Mouse (Mus musculus): ENCODE data around the gene Cox17. TPM values are rescaled to one million over a fixed set of nuclear protein-coding genes. Genes with fewer than 3 reads are reported as not detected.

The Cox17 gene
- total RNA-seq, 2 experiments from 2014 or later: 94.9 to 97.0 TPM

- DNase-seq (ENCODE audit: low spot score in 2 of 2): no peak
Measured at GRCm38 (mm10) chr16:38370633-38371374, 24.0 kb downstream of the Cox17 start.

- no peak for DNase-seq (ENCODE audit: low spot score in 2 of 2)
Measured at GRCm38 (mm10) chr16:38371705-38372296, 25.0 kb downstream of the Cox17 start.

GRCm38 (mm10) chr16:38372876-38373275 lies 26.1 kb downstream of the Cox17 start:
- DNase-seq (ENCODE audit: low spot score in 2 of 2): no peak

- no peak for DNase-seq (ENCODE audit: low spot score in 2 of 2)
Measured at GRCm38 (mm10) chr16:38373439-38373838, 26.6 kb downstream of the Cox17 start.

DNA sequence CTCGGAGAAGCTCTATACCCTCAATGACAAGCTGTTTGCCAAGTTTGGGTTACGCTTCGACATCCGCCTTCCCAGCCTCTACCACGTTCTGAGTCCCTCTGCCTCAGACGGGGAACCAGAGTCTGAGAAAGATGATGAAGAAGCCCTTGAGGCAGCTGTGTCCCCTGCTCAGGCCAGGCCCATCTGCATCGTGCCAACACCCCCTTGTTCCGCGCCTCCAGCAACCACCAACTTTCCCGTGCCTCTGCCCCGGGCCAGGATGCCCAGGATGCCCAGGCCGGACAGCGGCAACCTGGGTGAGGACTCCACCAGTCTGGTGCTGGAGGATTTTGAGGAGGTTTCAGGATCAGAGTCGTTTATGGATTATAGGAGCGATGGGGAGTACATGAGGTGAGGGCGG lies 27.1 kb downstream of the Cox17 start:
- no peak for DNase-seq (ENCODE audit: low spot score in 2 of 2)

GRCm38 (mm10) chr16:38374379-38375140 lies 27.8 kb downstream of the Cox17 start:
- no peak for DNase-seq (ENCODE audit: low spot score in 2 of 2)

GRCm38 (mm10) chr16:38375182-38375581 lies 28.4 kb downstream of the Cox17 start:
- DNase-seq (ENCODE audit: low spot score in 2 of 2): no peak

- DNase-seq (ENCODE audit: low spot score in 2 of 2): peak; percentile 69 to 71
Measured at GRCm38 (mm10) chr16:38376163-38376840, 29.5 kb downstream of the Cox17 start.

DNA sequence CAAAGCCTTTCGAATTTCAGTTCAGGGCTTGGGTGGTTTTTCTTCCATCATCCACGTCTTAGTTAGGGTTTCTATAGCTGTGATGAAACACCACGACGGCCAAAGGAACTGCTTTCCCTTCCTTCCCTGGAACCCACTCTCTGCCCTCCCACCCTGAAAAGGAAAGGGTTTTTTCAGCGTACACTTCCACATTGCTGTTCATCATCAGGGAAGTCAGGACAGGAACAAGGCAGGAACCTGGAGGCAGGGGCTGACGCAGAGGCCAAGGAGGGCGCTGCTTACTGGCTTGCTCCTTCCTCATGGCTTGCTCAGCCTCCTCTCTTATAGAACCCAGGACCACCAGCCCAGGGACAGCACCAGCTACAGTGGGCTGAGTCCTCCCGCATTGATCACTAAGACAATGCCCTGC lies 30.1 kb downstream of the Cox17 start:
- no peak for DNase-seq (ENCODE audit: low spot score in 2 of 2)

DNA sequence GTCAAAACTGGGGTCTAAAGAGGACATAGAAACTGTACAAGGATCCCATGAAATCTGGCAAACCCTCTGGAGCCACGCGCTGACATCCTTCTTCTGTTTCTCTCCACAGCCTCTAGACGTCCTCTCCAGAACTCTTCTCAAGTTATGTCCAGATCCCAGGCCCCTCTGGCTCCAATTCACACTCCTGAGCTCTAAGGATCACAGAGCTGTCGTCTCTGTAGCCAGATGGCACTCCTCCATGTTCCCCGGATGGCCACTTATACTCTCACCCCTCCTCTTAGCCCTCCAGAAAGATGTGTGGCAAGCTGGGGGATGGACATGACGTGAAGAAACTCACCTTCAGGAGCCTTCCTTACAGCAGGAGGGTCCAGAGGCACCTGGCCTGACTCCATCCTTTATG lies 30.8 kb downstream of the Cox17 start:
- DNase-seq (ENCODE audit: low spot score in 2 of 2): no peak

GRCm38 (mm10) chr16:38378591-38378990 lies 31.8 kb downstream of the Cox17 start:
- no peak for DNase-seq (ENCODE audit: low spot score in 2 of 2)

DNA sequence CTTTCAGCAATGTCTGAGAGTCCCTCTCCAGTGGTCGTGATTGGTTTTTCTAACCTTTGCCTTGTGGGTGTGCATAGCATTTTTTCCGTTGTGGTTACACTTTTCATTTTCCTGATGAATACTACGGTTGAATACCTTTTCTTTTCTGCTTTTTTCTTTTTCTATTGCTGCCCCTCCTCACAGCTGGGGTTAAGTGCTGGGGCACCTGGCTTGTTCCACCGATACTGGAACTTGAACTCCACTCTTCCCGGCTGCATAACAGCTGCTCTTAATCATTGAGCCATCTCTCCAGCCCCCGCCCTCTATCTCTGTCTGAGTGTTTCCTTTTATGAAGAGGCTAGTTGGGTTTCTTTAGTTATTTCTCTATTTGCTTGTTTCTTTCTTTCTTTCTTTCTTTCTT lies 32.3 kb downstream of the Cox17 start:
- no peak for DNase-seq (ENCODE audit: low spot score in 2 of 2)

DNA sequence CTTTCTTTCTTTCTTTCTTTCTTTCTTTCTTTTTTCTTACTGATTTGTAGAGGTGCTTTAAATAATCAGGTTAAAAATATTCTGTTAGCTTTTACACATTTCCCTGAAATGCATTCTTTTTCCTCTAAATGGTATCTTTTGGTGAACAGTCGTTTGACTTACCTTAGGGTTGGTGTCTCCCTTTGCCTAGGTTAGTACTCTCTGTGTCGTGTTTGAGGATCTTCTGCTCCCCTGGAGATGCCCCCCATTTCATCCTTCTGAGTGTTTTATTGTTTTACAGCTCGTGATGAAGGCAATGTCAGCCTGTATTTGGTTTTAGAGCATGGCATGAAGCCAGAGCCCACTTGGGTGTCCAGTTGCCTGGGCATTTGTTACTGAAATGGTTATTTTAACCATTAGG lies 32.7 kb downstream of the Cox17 start:
- no peak for DNase-seq (ENCODE audit: low spot score in 2 of 2)

DNA sequence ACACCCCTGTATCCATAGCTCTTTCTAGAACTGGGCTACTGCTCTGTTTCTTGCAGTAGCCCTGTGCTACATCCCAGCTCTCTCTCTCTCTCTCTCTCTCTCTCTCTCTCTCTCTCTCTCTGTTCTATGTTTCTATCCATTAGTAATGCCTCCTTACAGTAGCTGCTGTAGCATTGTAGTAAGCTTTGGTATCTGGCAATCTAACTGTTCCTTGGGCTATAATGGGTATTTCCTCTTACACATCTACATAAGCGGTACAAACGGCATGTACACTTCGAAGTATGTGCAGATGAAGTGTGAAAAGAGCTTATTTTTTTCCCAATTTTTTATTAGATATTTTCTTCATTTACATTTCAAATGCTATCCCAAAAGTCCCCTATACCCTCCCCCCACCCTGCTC lies 33.1 kb downstream of the Cox17 start:
- no peak for DNase-seq (ENCODE audit: low spot score in 2 of 2)

GRCm38 (mm10) chr16:38383683-38384082 lies 36.9 kb downstream of the Cox17 start:
- no peak for DNase-seq (ENCODE audit: low spot score in 2 of 2)

DNA sequence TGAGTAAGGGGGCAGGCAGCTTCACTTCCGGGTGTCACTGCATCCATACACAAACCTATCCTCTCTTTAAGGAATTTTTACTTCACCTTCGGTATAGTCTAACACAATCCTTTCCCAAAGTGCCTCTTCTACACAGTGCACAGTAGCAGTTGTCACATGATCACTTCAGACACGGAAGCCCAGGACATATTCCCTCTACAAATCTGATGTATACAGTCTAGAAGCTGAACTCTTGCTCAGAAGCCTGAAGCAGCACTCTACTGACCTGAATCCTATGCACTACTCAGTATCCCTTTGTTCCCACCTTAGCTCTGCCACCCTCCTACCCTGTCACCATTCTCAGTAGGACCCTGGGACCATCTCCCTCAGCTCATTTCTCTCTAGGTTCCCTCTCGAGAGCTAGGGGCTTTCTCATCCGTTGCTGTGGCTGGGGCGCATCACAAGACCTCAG lies 38.4 kb downstream of the Cox17 start:
- no peak for DNase-seq (ENCODE audit: low spot score in 2 of 2)

DNA sequence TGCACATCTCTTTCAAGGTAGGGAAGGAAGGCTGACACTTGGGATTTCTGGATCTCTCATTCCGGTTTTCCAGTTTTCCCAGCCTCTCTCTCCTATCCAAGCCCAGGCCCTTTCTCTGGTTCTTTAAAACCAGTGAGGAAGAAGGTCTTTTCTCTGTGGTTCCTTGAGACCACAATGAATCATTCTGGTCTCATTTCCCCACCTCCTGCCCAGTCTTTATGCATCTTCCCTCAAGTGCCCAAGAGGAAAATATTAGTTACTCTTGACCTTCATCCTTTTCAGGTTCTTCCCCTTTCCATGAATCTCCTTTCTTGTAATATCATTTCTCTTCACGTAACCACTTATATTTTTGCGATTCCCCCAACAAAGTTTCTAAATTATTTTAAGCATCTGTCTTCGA lies 38.9 kb downstream of the Cox17 start:
- no peak for DNase-seq (ENCODE audit: low spot score in 2 of 2)

- DNase-seq (ENCODE audit: low spot score in 2 of 2): no peak
Measured at GRCm38 (mm10) chr16:38387389-38387788, 40.6 kb downstream of the Cox17 start.

GRCm38 (mm10) chr16:38388757-38389156 lies 42.0 kb downstream of the Cox17 start:
- DNase-seq (ENCODE audit: low spot score in 2 of 2): no peak

GRCm38 (mm10) chr16:38389284-38389893 lies 42.6 kb downstream of the Cox17 start:
- DNase-seq (ENCODE audit: low spot score in 2 of 2): no peak

GRCm38 (mm10) chr16:38390322-38390721 lies 43.5 kb downstream of the Cox17 start:
- DNase-seq (ENCODE audit: low spot score in 2 of 2): no peak

Data from layer of hippocampus, postnatal 14 days (tissue).